Mouse (Mus musculus) thymus, adult 2 months (tissue): ENCODE measurements at regions not wholly inside any gene's neighbourhood (a gene's known extent, or its start where the extent isn't known, plus 50 kb on each side); places are given as distances from the start of the nearest gene placed in this dataset.

ENCODE experiments used
- CTCF ChIP-seq: fragments of 200-500 bp; IDR thresholded peaks from 2 replicates; pipeline ENCODE4 v1.5.1; 2012; ENCODE audit warnings: mild to moderate bottlenecking, control low read depth, low read length, moderate library complexity, borderline replicate concordance; ENCODE audit not compliant: control insufficient read depth, poor library complexity, insufficient read depth; ENCODE audit errors: extremely low read depth
- POLR2A ChIP-seq: fragments of 200-500 bp; IDR thresholded peaks from 2 replicates; pipeline ENCODE4 v1.6.1; 2012; ENCODE audit warnings: mild to moderate bottlenecking, low read length, control low read depth, moderate library complexity; ENCODE audit not compliant: control insufficient read depth, poor library complexity, insufficient read depth; ENCODE audit errors: extremely low read depth

DNA sequence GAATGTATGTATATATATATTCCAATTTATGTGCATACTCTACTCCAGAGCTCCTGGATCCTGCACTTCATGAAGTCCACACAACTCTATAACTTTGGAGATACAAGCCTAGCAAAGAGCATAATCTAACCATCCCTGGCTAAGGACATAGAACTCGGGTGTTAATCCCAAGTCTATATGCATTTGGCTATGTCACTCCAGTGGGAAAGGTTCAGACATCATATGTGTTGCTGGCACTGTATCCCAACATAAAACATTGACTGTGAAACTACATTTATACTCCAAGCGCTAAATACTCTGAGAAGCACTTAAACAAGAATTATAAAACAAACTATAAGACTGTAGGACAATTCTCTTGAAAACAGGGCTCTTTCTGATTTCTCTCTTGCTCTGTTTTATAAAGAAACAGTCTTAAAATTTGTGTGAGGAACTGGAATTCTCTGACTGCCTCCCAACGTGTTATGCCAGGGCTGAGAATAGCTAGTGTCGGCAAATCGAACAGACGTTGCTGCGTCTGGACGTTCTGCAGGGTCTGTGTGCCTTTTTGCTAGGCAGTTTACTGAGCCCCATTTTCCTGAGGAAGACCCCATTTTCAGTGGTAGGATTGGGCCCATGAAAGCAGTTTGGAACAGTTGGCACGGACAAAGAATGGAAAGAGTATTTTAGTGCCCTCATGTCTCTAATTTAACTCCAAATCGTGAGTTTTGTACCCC, 132.1 kb upstream of the Hhip start:
- no peak for TF ChIP-seq CTCF
- no peak for TF ChIP-seq POLR2A
